Mouse (Mus musculus): ENCODE data around the gene Srcin1.

DNA sequence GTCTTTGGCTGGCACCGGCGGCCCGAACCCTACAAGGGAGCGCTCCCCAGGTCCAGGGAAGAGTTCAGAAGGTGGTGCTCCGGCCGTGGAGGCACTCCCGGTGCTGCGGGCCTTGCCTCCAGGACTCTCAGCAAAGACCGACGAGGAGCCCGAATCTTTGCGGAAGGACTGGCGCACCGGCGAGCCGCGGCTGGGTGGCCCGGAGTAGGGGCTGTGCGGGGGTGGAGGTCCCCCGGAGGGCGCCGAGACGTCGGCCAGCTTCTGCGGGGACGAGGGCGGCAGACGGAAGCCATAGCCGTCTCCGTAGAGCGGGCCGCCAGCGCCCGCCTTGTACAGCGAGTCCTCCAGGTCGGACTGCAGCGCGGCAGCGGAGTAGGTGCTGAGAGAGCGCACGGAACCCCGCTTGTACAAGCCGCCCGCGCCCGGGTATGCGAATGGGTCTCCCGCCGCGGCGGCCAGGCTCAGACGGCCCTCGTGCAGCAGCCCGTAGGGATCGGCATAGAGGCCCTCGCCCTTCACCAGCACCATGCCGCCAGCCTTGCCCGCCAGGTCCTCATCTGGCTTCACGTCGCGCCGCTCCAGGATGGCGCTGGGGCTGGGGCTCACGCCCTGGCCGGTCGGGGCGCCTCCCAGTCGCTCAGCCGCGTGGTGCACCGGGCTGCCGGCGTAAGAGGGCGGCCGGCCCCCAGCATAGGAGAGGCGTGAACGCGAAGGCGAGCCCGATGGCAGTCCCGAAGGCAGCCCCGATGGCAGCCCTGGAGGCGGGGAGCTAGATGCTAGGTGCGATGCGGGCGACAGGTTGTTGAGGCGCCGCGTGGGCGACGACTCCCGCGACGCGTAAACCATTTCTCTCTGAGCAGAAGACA, 41.3 kb downstream of the Srcin1 start:
- TF ChIP-seq TCF3 (IDR thresholded peaks at IDR 0.05; ENCODE audit: insufficient read length, low read depth) (no peak), POLR2A (IDR thresholded peaks at IDR 0.05; ENCODE audit: insufficient read length, low read depth) (no peak), MAX (IDR thresholded peaks at IDR 0.05; ENCODE audit: low read depth) (no peak), MYOD1 (IDR thresholded peaks at IDR 0.05; ENCODE audit: control insufficient read depth in 1 of 3, insufficient read length in 2 of 3, low read depth in 2 of 3) (no peak), TCF12 (IDR thresholded peaks at IDR 0.05; ENCODE audit: insufficient read depth, poor library complexity, severe bottlenecking) (no peak)

Data from myocyte (in vitro differentiated cells).